Mouse (Mus musculus) skeletal muscle tissue, adult 2 months (tissue): ENCODE results near the gene Gas6.

Experiments used
- DNase-seq: peaks from one replicate; pipeline ENCODE4 v3.0.0-alpha.2; 2012; ENCODE audit warnings: low read depth, low spot score

Gas6 gene

GRCm38 (mm10) chr8:13461843-13462242, 32.4 kb downstream of the Gas6 start:
- peak; percentile 54 for DNase-seq

DNA sequence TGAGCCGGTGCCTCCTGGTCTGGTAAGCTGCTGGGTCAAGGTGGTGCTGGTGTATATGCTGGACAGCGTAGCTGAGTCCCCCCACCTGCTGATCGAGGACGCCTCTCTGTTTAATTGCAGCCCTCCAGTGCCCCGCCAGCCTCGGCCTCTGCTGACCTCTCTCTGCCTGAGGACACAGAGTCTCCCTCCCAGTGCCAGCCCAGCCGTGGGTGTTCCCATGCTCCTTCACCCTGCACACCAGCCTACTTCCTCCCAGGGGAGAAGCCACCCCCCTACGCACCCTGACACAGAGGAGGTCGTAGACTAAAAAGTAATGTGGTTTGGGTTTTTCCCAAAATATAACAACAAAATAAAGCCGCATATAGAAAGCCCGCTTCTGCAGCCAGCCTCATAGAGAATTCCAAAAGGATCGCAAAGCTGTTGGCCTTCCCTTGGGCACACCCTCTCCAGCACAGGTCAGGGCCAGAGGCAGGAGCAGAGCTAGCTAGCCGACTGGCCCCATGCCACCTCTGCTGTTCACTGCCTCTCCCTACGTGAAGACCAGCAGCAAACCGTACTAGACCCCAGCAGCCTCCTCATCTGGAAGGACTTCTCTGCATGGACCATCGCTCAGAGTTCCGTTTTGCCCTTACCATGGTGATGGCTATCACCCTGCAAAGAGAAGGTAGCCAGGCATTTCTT, 33.1 kb downstream of the Gas6 start:
- DNase-seq: no peak

- no peak for DNase-seq
These were observed 34.9 kb downstream of the Gas6 start for GRCm38 (mm10) chr8:13459431-13459830.

GRCm38 (mm10) chr8:13455295-13455694, 39.0 kb downstream of the Gas6 start:
- no peak for DNase-seq

DNA sequence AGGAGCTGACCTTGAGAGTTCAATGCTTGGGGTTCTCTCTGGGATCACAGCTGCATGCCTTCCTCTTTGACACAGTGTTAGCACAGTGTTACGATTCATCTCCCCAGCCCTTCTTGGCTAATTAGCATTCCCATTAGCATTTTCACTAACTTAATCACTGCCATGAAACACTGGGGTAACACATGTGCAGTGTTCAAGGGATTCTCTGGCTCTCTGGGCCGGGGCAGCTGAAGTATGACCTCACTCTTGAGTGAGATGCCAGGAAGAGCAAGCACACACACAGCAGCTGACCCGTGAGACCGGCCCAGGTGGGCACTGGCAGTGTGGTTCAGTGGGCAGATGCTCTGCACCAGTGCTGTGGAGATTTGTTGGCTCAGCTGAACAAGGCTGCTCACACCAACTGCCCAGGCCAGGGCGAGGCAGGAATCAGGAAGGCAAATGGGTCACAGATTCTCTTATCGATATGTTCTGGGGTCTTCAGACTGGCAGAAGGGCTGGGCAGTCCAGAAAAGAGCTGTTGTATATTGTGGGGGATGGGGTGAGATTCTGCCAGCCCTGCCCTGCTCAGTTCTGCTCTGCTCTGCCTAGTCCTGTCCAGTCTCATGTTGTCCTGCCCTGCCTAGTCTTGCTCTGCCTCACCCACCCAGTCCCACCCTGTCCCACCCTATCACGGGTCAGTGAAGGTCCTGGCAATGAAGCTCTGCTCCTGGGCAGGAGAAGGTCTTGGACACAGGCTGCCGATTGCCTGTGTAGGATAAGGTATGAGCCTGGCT, 39.8 kb downstream of the Gas6 start:
- no peak for DNase-seq

- DNase-seq: no peak
These were observed 42.5 kb downstream of the Gas6 start for GRCm38 (mm10) chr8:13451747-13452277.

DNA sequence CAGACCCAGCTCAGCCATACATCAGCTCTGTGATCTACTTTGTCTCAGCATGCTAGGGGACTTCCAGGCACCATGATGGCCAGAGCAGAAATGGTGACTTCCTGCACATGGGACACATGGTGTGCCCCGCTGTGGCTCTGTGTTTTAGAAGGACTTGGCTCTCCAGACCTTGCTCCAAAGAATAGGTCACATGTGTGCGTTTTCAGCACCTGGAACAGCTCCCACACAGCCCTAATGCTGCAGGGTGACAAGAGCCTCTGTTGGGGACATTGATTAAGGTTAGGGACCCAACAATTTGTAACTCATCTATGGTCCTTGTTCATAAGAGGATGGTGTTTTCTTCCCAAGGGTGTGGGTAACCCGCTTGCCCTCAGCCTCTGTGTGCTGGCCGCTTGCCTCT, 46.1 kb downstream of the Gas6 start:
- no peak for DNase-seq

GRCm38 (mm10) chr8:13446456-13446855, 47.8 kb downstream of the Gas6 start:
- DNase-seq: no peak

DNA sequence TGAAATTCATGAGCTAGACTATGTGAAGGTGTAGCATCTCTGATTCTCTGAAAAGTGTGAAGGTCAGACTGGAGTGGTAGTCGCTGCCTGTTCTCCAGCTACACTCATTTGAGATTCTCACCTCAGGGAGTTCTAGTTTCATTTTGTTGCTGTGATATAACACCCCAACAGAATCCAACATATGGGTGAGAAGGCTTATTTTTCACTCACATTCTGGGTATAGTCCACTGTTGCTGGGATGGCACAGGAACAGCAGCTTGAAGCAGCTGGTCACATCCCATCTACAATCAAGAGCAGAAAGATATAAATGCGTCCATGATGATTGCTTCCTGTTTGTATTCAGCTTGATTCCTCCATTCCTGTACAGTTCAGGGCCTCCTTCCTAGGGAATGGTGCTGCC, 52.1 kb downstream of the Gas6 start:
- DNase-seq: no peak

- DNase-seq: no peak
These were observed 56.8 kb downstream of the Gas6 start for GRCm38 (mm10) chr8:13437531-13437930.

DNA sequence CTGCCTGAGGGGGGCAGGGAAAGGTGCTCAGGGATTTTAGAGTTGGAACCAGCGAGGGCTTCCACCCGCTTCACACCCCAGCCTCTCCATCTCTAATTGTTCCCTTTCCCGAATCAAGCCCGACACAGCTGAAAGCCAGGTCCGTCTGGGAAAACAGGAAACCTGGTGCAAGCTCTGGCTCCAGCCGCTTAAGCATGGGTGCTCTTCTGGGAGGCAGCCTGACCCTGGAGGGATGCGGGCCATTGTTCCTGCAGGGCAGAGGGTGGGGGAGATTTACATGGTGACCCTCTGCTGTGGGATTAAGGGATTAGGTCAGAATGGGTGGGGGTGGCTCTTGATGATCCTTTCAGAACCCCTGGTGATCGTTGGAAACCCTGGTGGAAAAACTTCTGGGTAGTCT, 58.2 kb downstream of the Gas6 start:
- DNase-seq: no peak

DNA sequence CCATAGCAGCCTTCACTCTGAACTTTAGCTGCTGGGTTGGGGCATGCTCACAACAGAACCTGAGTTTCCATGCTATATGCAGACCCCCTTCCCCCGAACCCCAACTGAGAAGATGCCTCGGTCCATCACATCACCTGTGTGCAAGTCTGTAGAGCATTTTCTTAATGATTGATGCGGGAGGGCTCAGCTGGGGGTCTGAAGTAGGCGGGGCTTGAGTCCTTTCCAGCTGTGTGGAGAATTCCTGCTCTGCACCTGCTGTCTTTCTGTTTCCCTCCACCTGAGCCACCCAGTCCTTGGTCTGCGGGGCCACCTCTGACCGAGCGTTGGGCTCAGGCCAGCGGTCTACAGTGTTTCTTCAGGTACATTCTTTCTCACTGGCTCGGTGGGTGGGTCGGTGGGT, 59.4 kb downstream of the Gas6 start, which contains the start of gene Tmem255b:
Gene Tmem255b, plus strand, starts transcription at position 301 of the 400 bp plus-strand sequence.
- no peak for DNase-seq

- no peak for DNase-seq
These were observed 61.2 kb downstream of the Gas6 start for GRCm38 (mm10) chr8:13433130-13433529.

DNA sequence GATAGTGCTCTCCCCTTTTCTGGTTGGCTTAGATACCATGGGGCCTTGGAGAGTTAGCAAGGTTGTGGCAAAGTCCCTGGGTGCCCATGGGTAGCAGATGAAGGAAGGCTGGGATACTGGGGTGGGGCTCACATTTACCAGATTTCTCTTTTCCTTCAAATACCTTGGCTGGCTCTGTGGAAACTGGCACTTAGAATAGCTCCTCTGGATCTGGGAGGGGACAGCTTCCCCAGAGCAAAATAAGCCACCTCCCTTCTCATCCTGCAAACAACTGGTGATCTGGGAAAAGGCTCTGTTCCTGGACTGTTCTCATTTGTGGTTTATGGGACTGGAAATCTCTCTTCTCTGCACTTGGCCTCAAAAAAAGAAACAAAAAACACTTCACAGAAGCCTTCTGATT, 63.4 kb downstream of the Gas6 start:
- DNase-seq: no peak

GRCm38 (mm10) chr8:13430412-13430811, 63.9 kb downstream of the Gas6 start:
- no peak for DNase-seq

DNA sequence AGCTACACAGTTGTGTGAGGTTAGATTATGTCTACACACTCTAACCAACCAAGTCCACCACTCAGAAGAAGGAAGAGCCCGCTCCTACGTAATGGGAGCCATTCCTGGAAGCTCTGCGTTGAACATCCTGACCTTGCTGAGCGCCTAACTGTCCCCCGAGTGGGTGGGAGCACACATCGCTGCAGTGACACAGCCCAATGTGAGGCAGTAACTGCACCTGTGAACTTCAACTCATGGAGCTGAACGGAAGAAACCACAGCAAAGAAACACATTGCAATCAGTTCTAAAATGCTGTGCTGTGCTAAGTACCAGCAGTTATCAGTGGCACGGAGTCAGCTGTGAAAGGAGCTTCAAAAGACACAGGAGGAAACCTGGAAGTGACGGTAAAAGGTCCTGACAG, 66.1 kb downstream of the Gas6 start:
- no peak for DNase-seq

- DNase-seq: no peak
These were observed 66.9 kb downstream of the Gas6 start for GRCm38 (mm10) chr8:13427351-13427750.

DNA sequence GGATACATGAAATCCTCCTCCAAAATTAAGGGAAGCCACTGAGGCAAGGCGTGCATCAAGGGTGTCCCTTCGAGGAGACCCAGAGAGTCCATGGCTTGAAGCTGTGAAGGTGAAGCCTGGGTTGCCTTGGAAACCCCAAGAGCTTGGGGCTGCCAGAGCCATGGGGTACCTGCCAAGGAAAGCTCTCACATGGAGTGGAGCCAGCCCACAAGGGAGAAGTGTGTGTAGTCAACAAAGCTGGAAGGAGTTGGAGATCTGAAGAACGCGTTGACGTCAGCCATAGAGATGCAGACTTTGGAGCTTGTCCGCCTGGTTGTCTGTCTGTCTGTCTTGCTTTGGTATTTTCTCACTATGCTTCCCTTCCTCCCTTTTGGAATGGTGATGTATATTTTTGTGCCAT, 73.3 kb downstream of the Gas6 start:
- DNase-seq: no peak

DNA sequence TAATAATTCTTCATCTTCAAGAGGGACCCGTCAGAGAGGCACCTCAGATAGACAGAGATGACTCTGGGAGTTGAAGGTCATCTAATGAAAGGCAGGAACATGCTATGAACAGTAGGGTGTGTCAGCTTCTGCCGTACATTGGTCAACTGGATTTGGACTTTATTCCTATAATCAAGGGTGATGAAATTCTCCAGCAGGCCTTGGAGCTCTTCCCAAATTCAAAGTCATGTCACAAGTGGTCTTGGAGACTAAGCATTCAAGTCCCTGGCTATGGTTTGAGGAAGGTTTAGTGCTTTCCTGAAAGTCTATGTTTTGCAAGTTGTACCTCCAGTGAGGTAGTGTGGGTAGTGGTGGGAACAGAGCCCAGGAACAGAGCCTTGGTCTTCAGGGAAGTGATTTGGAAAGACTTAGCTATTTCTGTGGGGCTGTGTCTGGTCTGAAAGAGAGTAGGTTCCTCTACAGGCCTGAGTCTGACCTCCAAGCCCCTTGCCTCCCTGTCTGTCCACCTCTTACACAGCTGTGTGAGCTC, 75.1 kb downstream of the Gas6 start:
- no peak for DNase-seq

DNA sequence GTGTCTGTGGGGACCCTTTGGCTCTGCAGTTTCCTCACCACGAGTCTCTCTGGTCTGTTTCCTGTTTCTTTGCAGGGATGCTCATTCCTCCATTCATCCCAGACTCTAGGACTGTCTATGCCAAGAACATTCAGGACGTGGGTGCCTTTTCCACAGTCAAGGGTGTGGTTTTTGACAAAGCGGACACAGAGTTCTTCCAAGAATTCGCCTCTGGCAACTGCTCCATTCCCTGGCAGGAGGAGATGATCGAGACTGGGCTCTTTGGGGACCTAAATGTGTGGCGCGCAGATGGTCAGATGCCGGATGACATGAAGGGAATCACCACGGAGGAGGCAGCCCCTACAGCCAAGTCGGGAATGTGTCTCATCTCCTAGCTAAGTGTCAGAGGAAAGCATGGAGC, 78.4 kb downstream of the Gas6 start:
- peak; percentile 69 for DNase-seq
